15 mouse cellular contexts compared by ENCODE assay signal in genomic region chr13:51731474-51731873, GRCm38 (mm10).
A peak's percentile ranks its signal among the peaks of the same experiment; 100 is the strongest.
DNase-seq lines count a peak whose midpoint lies in the region; ATAC-seq and TF ChIP-seq lines count a peak whose summit lies in the region.
"Had no signal": no experiment of that assay in that cellular context is flagged by ENCODE, and none has a peak within 500 bp of the region (broad histone marks: within the 10 kb centered on the region; RNA-seq: fewer than 3 reads in every experiment).

No protein-coding gene starts in this region.

- no peak for TF ChIP-seq POLR2A in olfactory bulb, adult 2 months (IDR thresholded peaks at IDR 0.05; ENCODE audit: insufficient read depth, low read depth, low read length)

- no peak overlapping the region for H3K9ac ChIP-seq in hindbrain, embryonic 16.5 days (ENCODE audit: low read depth, low read length)
- no peak overlapping the region for H3K9ac ChIP-seq in neural tube, embryonic 14.5 days (replicated peaks; ENCODE audit: low read depth, low read length)
- H3K9ac ChIP-seq: embryonic facial prominence, embryonic 15.5 days; intestine, embryonic 15.5 days; limb, embryonic 15.5 days; lung, embryonic 15.5 days had no signal

- no peak overlapping the region for H3K4me3 ChIP-seq in hindbrain, embryonic 10.5 days
- no peak overlapping the region for H3K4me3 ChIP-seq in hindbrain, embryonic 16.5 days (ENCODE audit: low read length)
- no peak overlapping the region for H3K4me3 ChIP-seq in neural tube, embryonic 14.5 days (ENCODE audit: low read depth, low read length)
- no peak overlapping the region for H3K4me3 ChIP-seq in olfactory bulb, adult 2 months (ENCODE audit: insufficient read depth, low read depth, low read length)
- H3K4me3 ChIP-seq: embryonic facial prominence, embryonic 15.5 days; intestine, embryonic 15.5 days; limb, embryonic 15.5 days; lung, embryonic 15.5 days had no signal

- no peak for ATAC-seq in hindbrain, embryonic 16.5 days
- 0 out of 2 replicates have a peak, but pooled peaks have one; percentile 6 for ATAC-seq in neural tube, embryonic 14.5 days (ENCODE audit: low read depth)
- ATAC-seq: intestine, embryonic 15.5 days had no signal

- no peak for DNase-seq in hindbrain, embryonic 10.5 days (ENCODE audit: low spot score)
- no peak for DNase-seq in neural tube, embryonic 10.5 days (ENCODE audit: extremely low spot score, low spot score)
- DNase-seq in cerebellum, postnatal 25 days, result peak; percentile 83 to 84
- no peak for DNase-seq in kidney, adult 11 months
- no peak for DNase-seq in spleen, postnatal 14 days (ENCODE audit: low spot score in 2 of 2)
- DNase-seq: adrenal gland, postnatal 36 days; heart, adult 11 months; kidney, postnatal 4 days had no signal

- H3K9me3 ChIP-seq in hindbrain, embryonic 10.5 days, result no peaks in the 10 kb centered on the region
- H3K9me3 ChIP-seq in hindbrain, embryonic 16.5 days (ENCODE audit: control insufficient read depth, low read length), result no peaks in the 10 kb centered on the region
- H3K9me3 ChIP-seq in neural tube, embryonic 14.5 days (ENCODE audit: control insufficient read depth, low read length), result no peaks in the 10 kb centered on the region
- H3K9me3 ChIP-seq: embryonic facial prominence, embryonic 15.5 days; intestine, embryonic 15.5 days; limb, embryonic 15.5 days; lung, embryonic 15.5 days had no signal

- H3K36me3 ChIP-seq in hindbrain, embryonic 10.5 days, result no peaks in the 10 kb centered on the region
- no peaks in the 10 kb centered on the region for H3K36me3 ChIP-seq in hindbrain, embryonic 16.5 days (ENCODE audit: control insufficient read depth, insufficient read depth, low read length)
- H3K36me3 ChIP-seq in neural tube, embryonic 14.5 days (ENCODE audit: control insufficient read depth, insufficient read depth, low read length), result no peaks in the 10 kb centered on the region
- H3K36me3 ChIP-seq: embryonic facial prominence, embryonic 15.5 days; intestine, embryonic 15.5 days; limb, embryonic 15.5 days; lung, embryonic 15.5 days had no signal

- H3K4me1 ChIP-seq in hindbrain, embryonic 10.5 days (replicated peaks), result peaks cover 59% of the 10 kb centered on the region
- H3K4me1 ChIP-seq in hindbrain, embryonic 16.5 days (ENCODE audit: control insufficient read depth, insufficient read depth, low read depth, low read length), result peaks cover 14% of the 10 kb centered on the region
- peaks cover 13% of the 10 kb centered on the region; the same call in 1 of the 2 replicates for H3K4me1 ChIP-seq in neural tube, embryonic 14.5 days (ENCODE audit: control insufficient read depth, insufficient read depth, low read length)
- H3K4me1 ChIP-seq in olfactory bulb, adult 2 months (ENCODE audit: control insufficient read depth, insufficient read depth, low read length), result peaks cover 47% of the 10 kb centered on the region
- H3K4me1 ChIP-seq: intestine, embryonic 15.5 days had no signal

- H3K27me3 ChIP-seq in hindbrain, embryonic 10.5 days (ENCODE audit: insufficient read depth, poor library complexity, severe bottlenecking), result no peaks in the 10 kb centered on the region; the same call in 1 of the 2 replicates
- H3K27me3 ChIP-seq in hindbrain, embryonic 16.5 days (replicated peaks; ENCODE audit: control insufficient read depth, insufficient read depth, low read length), result no peaks in the 10 kb centered on the region
- H3K27me3 ChIP-seq in neural tube, embryonic 14.5 days (ENCODE audit: control insufficient read depth, insufficient read depth, low read length), result no peaks in the 10 kb centered on the region
- H3K27me3 ChIP-seq: embryonic facial prominence, embryonic 15.5 days; intestine, embryonic 15.5 days; limb, embryonic 15.5 days; lung, embryonic 15.5 days had no signal

- no peak overlapping the region for H3K4me2 ChIP-seq in hindbrain, embryonic 16.5 days (ENCODE audit: low read length)
- no peak overlapping the region for H3K4me2 ChIP-seq in neural tube, embryonic 14.5 days (ENCODE audit: low read depth, low read length)
- H3K4me2 ChIP-seq: embryonic facial prominence, embryonic 15.5 days; intestine, embryonic 15.5 days; limb, embryonic 15.5 days; lung, embryonic 15.5 days had no signal

- 88% methylated on average over 7 of the region's 7 CpGs for WGBS in hindbrain, embryonic 10.5 days
- WGBS in hindbrain, embryonic 16.5 days, result 91% methylated on average over 7 of the region's 7 CpGs
- WGBS in neural tube, embryonic 14.5 days, result 91% methylated on average over 7 of the region's 7 CpGs
- 85% methylated on average over 7 of the region's 7 CpGs for WGBS in olfactory bulb, adult 2 months

- H3K27ac ChIP-seq in hindbrain, embryonic 10.5 days, result peak overlapping the region; percentile 73
- H3K27ac ChIP-seq in hindbrain, embryonic 16.5 days (ENCODE audit: low read depth, low read length), result no peak overlapping the region
- no peak overlapping the region for H3K27ac ChIP-seq in neural tube, embryonic 14.5 days (ENCODE audit: low read depth, low read length)
- H3K27ac ChIP-seq in olfactory bulb, adult 2 months (ENCODE audit: insufficient read depth, low read depth, low read length), result 0 out of 2 replicates have a peak overlapping the region, but pooled peaks have one; percentile 38
- H3K27ac ChIP-seq: embryonic facial prominence, embryonic 15.5 days; intestine, embryonic 15.5 days; limb, embryonic 15.5 days; lung, embryonic 15.5 days had no signal

- TF ChIP-seq CTCF in olfactory bulb, adult 2 months (IDR thresholded peaks at IDR 0.05; ENCODE audit: insufficient read depth, low read depth, low read length), result no peak

Comparison
In these comparisons a context has a peak if more than half of its experiments do, and no peak if none do; other contexts are left out.
1. H3K27ac ChIP-seq: peak in hindbrain, embryonic 10.5 days (single experiment) and olfactory bulb, adult 2 months (single experiment); none in hindbrain, embryonic 16.5 days (single experiment) and neural tube, embryonic 14.5 days (single experiment).
2. DNase-seq: peak in cerebellum, postnatal 25 days (2 of 2); none in hindbrain, embryonic 10.5 days (single experiment), neural tube, embryonic 10.5 days (single experiment), kidney, adult 11 months (single experiment) and spleen, postnatal 14 days (0 of 2).